Mouse (Mus musculus) layer of hippocampus, postnatal 25 days (tissue): Measurements from ENCODE around the gene Macrod2. TPM values are rescaled to one million over a fixed set of nuclear protein-coding genes. Genes with fewer than 3 reads are reported as not detected.

ENCODE experiments used
- DNase-seq, 2 experiments: peaks; one replicate each; pipeline ENCODE4 v3.0.0; 2022; ENCODE audit warnings: mixed read lengths in 2 of 2, low spot score in 1 of 2; ENCODE audit errors: extremely low spot score in 1 of 2
- total RNA-seq, 2 experiments: library from RNA; stranded (reverse); gene quantifications; 2 replicates each; pipeline ENCODE4 v1.2.3; 2021

Macrod2 gene
- total RNA-seq, 2 experiments from 2014 or later, result 47.1 to 47.2 TPM

GRCm38 (mm10) chr2:141416855-141417544 lies 1021.9 kb downstream of the Macrod2 start:
- DNase-seq, result no peak

GRCm38 (mm10) chr2:141419806-141420205 lies 1024.7 kb downstream of the Macrod2 start:
- DNase-seq, result no peak

GRCm38 (mm10) chr2:141434084-141434483 lies 1039.0 kb downstream of the Macrod2 start:
- DNase-seq, result no peak

- DNase-seq, result peak in 1 of 2 experiments; percentile 12
Observed at GRCm38 (mm10) chr2:141434731-141435570, 1039.8 kb downstream of the Macrod2 start.

- no peak for DNase-seq
Observed at GRCm38 (mm10) chr2:141441896-141442295, 1046.8 kb downstream of the Macrod2 start.

- no peak for DNase-seq
Observed at GRCm38 (mm10) chr2:141449078-141449680, 1054.1 kb downstream of the Macrod2 start.

GRCm38 (mm10) chr2:141463946-141464345 lies 1068.8 kb downstream of the Macrod2 start:
- DNase-seq, result no peak

GRCm38 (mm10) chr2:141472791-141473190 lies 1077.7 kb downstream of the Macrod2 start:
- no peak for DNase-seq

- DNase-seq, result no peak
Observed at GRCm38 (mm10) chr2:141477585-141477984, 1082.5 kb downstream of the Macrod2 start.

- no peak for DNase-seq
Observed at GRCm38 (mm10) chr2:141490518-141490917, 1095.4 kb downstream of the Macrod2 start.

- DNase-seq, result no peak
Observed at GRCm38 (mm10) chr2:141505451-141505850, 1110.3 kb downstream of the Macrod2 start.

GRCm38 (mm10) chr2:141507929-141508897 lies 1113.1 kb downstream of the Macrod2 start:
- DNase-seq, result no peak

GRCm38 (mm10) chr2:141514976-141515375 lies 1119.9 kb downstream of the Macrod2 start:
- DNase-seq, result no peak

- DNase-seq, result no peak
Observed at GRCm38 (mm10) chr2:141522081-141522480, 1127.0 kb downstream of the Macrod2 start.

GRCm38 (mm10) chr2:141545877-141546276 lies 1150.8 kb downstream of the Macrod2 start:
- DNase-seq, result no peak

GRCm38 (mm10) chr2:141551701-141552100 lies 1156.6 kb downstream of the Macrod2 start:
- DNase-seq, result no peak

GRCm38 (mm10) chr2:141556747-141557146 lies 1161.6 kb downstream of the Macrod2 start:
- DNase-seq, result no peak

GRCm38 (mm10) chr2:141558242-141558827 lies 1163.2 kb downstream of the Macrod2 start:
- no peak for DNase-seq

- no peak for DNase-seq
Observed at GRCm38 (mm10) chr2:141565986-141566385, 1170.9 kb downstream of the Macrod2 start.

GRCm38 (mm10) chr2:141571360-141571759 lies 1176.3 kb downstream of the Macrod2 start:
- no peak for DNase-seq
